Mouse (Mus musculus) cerebellum, adult 2 months (tissue): ENCODE data around the gene Gm6583. TPM values are rescaled to one million over a fixed set of nuclear protein-coding genes. Genes with fewer than 3 reads are reported as not detected.

ENCODE experiments used
- DNase-seq, 2 experiments: peaks; one replicate each; pipeline ENCODE4 v3.0.0; 2021
- H3K27ac ChIP-seq: fragments of 200-500 bp; 2 replicates; pipeline ENCODE4 v1.5.1; 2012; ENCODE audit warnings: low read length, control low read depth, inconsistent platforms; ENCODE audit not compliant: insufficient read depth
- H3K27me3 ChIP-seq: fragments of 200-500 bp; 2 replicates; pipeline ENCODE4 v1.6.1; 2012; ENCODE audit warnings: inconsistent platforms, mild to moderate bottlenecking, low read length, moderate library complexity; ENCODE audit not compliant: control insufficient read depth, insufficient read depth
- H3K4me1 ChIP-seq: fragments of 200-500 bp; 2 replicates; pipeline ENCODE4 v1.6.1; 2011; ENCODE audit warnings: low read length; ENCODE audit not compliant: control insufficient read depth, insufficient read depth
- H3K4me3 ChIP-seq: fragments of 200-500 bp; replicated peaks from 2 replicates; pipeline ENCODE3; 2011; ENCODE audit warnings: mild to moderate bottlenecking, low read depth, low read length, control low read depth; ENCODE audit not compliant: insufficient read depth
- CTCF ChIP-seq: fragments of 200-500 bp; IDR thresholded peaks from 2 replicates; pipeline ENCODE4 v1.5.1; 2011; ENCODE audit warnings: low read depth, mild to moderate bottlenecking, control low read depth, low read length, moderate library complexity, borderline replicate concordance; ENCODE audit not compliant: insufficient read depth
- POLR2A ChIP-seq: fragments of 200-500 bp; IDR thresholded peaks from 2 replicates; pipeline ENCODE4 v1.6.1; 2011; ENCODE audit warnings: low read length, control low read depth, borderline replicate concordance; ENCODE audit not compliant: insufficient read depth
- WGBS: fragments of 180-500 bp; shearing (Covaris S2); methylation state at CpG from one replicate; pipeline ENCODE4 v1.1.7; 2018; 5-methylcytosine and 5-hydroxymethylcytosine counted together
- polyA plus RNA-seq: library from polyadenylated mRNA; depleted of rRNA; stranded (reverse); fragments of >200 nt; gene quantifications from 2 replicates; pipeline ENCODE4 v1.2.3, GENCODE M21; 2012; rRNA removed

Gm6583 gene
- not detected in 2 replicates for polyA plus RNA-seq

GRCm38 (mm10) chr5:112355910-112356309, at the start of gene Gm6583:
Gene Gm6583, minus strand, starts transcription at chr5:112356033.
- Histone ChIP-seq H3K4me3 (no peak within 1 kb of the TSS), H3K27me3 (no peaks in the 10 kb centered on the region), H3K4me1 (no peaks in the 10 kb centered on the region; the same call in 1 of the 2 replicates), H3K27ac (no peak within 1 kb of the TSS)
- 71% methylated on average over 13 of the region's 13 CpGs for WGBS
- TF ChIP-seq POLR2A, result no peak
- TF ChIP-seq CTCF, result no peak
- no peak for DNase-seq

DNA sequence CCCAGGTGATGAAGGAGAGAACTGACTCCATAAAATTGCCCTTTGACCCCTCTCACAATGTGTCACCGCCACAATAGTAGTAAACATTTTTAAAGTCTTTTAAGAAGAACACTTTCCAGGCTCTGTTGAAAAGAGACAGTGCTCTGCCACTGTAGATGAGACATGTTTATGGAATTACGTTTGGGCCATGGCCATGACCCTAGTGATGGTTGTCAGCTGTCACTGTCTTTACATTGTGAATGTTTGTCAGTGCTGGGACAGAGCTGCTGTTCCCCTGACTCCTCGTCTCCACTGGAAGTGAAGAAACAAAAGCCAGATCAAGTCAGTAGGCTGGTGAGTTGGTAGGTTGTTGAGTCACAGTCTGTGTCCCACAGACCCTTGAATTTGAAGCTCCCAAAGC, 46.6 kb upstream of the Gm6583 start:
- TF ChIP-seq CTCF (no peak), POLR2A (no peak)
- 70% methylated on average over 3 of the region's 3 CpGs for WGBS
- H3K4me1 ChIP-seq, result no peaks in the 10 kb centered on the region
- no peaks in the 10 kb centered on the region for H3K27me3 ChIP-seq
- no peak overlapping the region for H3K4me3 ChIP-seq
- H3K27ac ChIP-seq, result no peak overlapping the region
- DNase-seq, result no peak

GRCm38 (mm10) chr5:112399284-112399683, 43.5 kb upstream of the Gm6583 start:
- 28% methylated on average over 10 of the region's 10 CpGs for WGBS
- TF ChIP-seq CTCF (no peak), POLR2A (no peak)
- Histone ChIP-seq H3K4me3 (no peak overlapping the region), H3K27me3 (no peaks in the 10 kb centered on the region), H3K4me1 (no peaks in the 10 kb centered on the region), H3K27ac (no peak overlapping the region)
- no peak for DNase-seq

DNA sequence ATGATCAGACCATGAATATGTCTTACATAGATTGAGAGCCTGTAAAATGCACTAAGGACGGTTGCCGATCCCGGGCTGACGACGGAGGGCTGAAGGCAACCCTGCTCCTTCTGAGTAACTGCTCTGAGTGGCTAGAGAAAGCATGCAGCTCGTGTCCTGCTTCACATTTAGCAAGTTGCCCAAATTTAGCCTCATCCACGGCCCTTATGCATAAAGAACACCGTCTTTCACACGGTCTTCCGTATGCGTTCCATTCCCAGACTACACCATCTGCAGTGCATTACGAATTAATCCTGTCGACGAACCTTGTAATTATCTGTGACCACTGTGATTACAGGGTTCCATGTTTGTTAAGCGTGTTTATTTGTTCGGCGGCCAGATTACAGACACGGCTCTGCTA, 40.2 kb upstream of the Gm6583 start:
- Histone ChIP-seq H3K4me1 (peaks cover 21% of the 10 kb centered on the region), H3K27ac (no peak overlapping the region), H3K4me3 (no peak overlapping the region), H3K27me3 (no peaks in the 10 kb centered on the region)
- no peak for TF ChIP-seq POLR2A
- TF ChIP-seq CTCF, result no peak
- WGBS, result 78% methylated on average over 18 of the region's 18 CpGs
- DNase-seq, result no peak

DNA sequence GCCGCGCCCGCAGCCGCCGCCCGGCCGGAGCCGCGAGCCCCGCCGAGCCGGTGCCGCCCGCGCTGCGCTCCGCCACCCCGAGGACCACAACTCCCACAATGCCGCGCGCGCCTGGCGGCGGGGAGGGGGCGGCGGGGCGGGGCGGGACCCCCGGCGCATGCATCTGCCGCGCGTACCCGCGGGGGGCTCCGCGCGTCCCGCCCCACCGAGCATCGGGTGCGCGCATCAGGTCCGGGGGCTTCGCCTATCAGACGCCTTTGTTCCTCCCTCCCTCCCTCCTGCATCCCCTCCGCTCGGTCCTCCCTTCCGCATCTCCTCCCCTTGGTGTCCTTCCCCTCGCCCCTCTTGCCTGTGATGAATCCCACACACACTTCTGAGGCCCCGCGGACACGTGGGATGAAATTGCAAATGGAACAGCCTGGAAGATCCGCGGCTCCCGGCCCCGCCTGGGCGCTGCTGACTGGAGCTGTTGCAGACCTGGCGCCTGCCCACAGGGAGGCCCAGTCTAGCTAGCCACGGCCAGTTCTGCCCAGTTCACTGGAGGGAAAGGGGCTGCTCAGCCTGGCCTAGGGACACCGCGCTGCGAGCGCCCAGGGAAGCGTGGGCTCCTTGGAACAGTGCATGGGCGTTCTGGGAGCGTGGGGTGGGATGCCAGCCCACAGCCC, 39.1 kb upstream of the Gm6583 start, which contains the start of gene Asphd2:
Gene Asphd2, minus strand, starts transcription at position 88 of the 665 bp plus-strand sequence.
- peak; percentile 76 to 80 for DNase-seq
- Histone ChIP-seq H3K4me3 (peak within 1 kb of the TSS; percentile 98), H3K27ac (peak within 1 kb of the TSS; percentile 69), H3K27me3 (no peaks in the 10 kb centered on the region), H3K4me1 (peaks cover 21% of the 10 kb centered on the region)
- WGBS, result under 1% methylated on average over 67 of the region's 67 CpGs
- TF ChIP-seq POLR2A (peak; percentile 23; the same call in 1 of the 2 replicates), CTCF (no peak)

GRCm38 (mm10) chr5:112394415-112394763, 38.6 kb upstream of the Gm6583 start:
- Histone ChIP-seq H3K27ac (peak overlapping the region; percentile 45), H3K4me1 (peaks cover 25% of the 10 kb centered on the region), H3K27me3 (no peaks in the 10 kb centered on the region), H3K4me3 (peak overlapping the region; percentile 98)
- WGBS, result under 1% methylated on average over 26 of the region's 28 CpGs
- no peak for TF ChIP-seq POLR2A
- no peak for TF ChIP-seq CTCF
- peak in 1 of 2 experiments; percentile 57 for DNase-seq

GRCm38 (mm10) chr5:112393741-112394414, 38.0 kb upstream of the Gm6583 start:
- H3K27ac ChIP-seq, result peak overlapping the region; percentile 45
- WGBS, result 8% methylated on average over 18 of the region's 18 CpGs
- peak overlapping the region; percentile 98 for H3K4me3 ChIP-seq
- H3K4me1 ChIP-seq, result peaks cover 30% of the 10 kb centered on the region
- peak; percentile 34 to 44 for DNase-seq
- TF ChIP-seq CTCF (no peak), POLR2A (no peak)
- H3K27me3 ChIP-seq, result no peaks in the 10 kb centered on the region
